Mouse (Mus musculus) right cerebral cortex, postnatal 14 days (tissue): ENCODE results near the gene Gpx8.
"Not testable (repeated sequence)": the region's sequence is repeated elsewhere in the genome, so short reads cannot be mapped to it uniquely, and the experiment has no call there.

Source experiments
- DNase-seq: peaks from one replicate; pipeline ENCODE4 v3.0.0; 2022

Gpx8 gene

DNA sequence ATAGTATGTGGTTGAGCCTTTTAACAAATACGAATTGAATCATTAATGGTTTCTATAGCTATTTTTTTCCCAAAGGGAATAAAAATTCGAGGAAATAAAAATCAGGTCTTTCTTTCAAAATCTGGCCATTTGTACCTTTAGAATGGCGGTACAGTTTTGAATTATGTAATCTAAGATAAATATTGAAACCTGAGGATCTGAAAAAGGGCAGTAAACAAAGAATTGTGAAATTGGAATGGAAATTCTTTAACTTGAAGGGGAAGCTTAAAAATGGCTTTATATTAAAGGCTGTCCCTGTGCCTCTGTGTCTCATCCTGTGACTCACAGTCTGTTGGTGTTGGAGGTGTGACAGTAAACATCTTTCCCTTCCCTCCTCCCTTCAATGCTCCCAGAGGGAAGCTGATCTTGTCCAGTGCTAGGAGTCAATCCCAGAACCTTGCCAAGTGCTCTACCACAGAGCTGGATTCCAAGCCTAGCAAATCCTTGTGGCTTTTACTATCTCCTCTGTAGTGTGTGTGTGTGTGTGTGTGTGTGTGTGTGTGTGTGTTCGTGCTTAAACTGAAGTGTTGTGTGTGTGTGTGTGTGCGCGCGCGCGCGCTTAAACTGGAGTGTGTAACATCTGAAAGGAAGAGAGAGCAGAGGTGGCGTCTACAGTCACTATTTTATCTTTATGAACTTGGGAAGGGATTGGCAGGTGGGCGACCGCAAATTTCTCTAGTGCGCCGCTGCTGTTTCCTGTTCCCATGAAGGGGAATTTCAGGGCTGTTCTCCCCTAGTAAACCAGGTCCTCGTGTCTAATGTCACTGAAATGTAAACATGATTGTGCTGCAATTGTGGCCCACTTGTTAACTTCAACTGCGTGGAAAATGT, 22.7 kb downstream of the Gpx8 start:
- DNase-seq, result no peak

DNA sequence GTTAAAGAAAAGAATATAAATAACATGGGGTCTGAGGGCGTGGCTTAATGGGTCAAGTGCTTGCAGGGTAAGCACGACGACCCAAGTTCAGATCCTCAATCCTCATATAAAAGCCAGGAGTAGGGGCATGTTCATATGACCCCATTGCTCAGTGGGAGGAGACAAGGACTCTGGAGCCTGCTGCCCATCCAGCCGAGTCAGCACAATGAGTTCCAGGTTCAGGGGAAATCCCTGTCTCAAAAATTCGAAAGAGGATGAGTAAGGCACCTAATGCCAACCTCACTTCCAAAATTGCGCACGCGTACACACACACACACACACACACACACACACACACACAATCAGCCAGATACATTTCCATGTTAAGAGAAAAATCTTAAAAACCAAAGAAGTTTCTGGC, 23.7 kb downstream of the Gpx8 start:
- DNase-seq, result no peak

DNA sequence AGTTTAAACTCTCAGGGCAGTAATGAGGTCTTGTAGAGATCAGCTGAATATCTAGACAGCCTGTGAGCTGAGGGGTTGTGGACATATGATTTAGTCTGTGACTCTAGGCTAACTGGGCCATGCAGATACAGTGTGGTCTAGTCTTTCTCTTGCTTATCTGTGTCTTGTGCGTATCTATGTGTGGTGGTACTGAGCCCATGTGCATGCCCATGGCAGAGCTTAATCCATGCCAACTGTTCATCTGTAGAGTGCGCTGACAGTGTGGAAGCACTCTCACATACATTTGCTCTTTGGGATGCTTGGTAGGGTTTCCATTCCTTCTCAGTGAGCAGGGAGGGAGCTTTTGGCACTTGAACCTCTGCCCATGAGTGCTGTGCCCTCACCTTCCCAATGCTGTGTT, 24.7 kb downstream of the Gpx8 start:
- no peak for DNase-seq

DNA sequence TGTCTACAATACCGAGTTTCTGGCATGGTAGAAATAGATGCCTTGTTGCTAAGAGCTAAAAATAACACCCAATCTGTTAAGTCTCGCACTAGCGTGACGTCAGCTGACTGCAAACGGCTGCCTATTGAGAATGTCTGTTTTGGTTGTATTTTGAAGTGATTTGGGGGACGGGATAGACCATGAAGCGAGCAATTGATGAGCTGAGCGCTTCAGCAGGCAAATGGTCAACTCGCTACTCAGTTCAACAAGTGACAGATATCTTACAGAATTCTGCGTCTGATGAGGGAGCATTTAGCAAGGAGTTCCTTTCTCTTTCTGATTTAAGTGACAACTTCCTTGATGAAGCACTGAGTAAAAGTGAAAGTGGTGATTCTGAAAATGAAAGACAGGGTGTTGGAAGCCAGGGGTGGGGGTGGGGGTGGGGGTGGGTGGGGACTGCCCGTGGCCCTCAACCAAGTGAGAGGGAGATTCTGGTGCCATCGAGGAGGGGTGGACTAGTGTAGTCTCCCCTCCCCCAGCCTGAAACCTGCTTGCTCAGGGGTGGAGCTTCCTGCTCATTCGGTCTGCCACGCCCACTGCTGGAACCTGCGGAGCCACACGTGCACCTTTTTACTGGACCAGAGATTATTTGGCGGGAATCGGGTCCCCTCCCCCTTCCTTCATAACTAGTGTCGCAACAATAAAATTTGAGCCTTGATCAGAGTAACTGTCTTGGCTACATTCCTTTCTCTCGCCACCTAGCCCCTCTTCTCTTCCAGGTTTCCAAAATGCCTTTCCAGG, 32.8 kb downstream of the Gpx8 start:
- not testable (repeated sequence) for DNase-seq

DNA sequence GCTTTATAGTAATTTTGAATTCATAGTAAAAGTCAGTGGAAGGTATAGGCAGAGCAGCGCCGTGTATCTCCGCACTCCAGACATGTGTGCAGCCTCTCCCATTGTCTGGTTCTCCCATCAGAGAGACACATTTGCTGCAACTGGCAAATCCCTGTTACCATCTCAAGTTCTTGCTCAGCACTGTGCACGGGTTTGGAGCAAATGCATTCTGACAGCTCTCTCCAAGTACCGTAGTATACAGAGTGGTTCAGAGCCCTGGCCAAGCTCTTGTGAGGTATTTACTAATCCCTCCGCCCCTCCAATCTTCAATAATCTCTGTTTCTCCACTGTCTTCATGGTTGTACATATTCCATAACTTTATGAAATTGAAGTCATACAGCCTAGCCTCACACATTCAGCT, 33.5 kb downstream of the Gpx8 start:
- DNase-seq, result no peak

DNA sequence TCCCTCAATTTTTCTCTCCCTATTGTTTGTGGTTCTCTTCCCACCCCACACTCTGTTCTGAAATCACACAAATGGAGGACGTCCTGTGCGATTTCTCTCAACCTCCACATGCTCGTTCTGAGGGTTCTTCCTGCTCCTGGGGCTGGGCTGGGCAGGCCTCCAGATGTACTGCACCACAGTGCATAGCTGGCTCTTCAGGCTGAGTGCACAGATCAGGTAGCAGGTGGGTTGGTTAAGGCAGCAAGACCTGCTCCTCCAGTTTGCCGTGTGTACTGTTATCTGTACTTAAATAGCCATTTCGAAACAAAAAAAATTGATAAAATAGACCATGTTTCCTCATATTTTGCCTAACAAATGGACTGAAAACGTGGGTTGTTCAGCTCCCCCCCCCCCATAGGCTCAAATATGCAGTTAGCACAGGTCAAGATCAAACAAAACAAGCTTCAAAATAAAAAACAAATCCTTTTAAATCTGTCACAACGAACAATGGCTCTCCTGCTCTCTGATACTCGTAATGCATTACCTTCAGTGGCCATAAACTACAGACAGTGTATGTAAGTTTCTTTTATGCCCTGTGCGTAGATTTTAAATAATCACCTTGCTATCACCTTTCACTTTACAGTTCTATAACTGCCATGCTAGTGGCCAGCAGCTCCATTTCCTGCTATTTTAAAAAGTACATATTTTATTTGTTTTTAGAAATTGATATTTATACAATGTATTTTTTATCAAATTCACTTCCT, 45.5 kb downstream of the Gpx8 start:
- DNase-seq, result no peak

DNA sequence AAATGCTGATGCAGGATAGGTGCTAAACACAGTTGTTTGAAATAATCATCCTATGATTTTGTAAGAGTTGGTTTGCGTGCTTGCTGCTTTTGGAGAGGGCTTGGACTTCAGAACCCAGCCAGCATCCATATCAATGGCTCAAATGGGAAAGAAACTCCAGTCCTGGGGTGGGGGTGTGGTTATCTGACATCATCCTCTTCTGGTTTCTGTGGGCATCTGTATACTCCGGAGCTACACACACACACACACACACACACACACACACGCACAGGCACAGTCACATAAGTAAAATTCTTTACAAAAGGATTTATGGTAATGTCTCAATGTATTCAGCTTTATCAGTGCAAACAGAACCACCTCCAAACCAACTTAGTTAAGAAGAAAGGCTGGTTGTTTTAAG, 46.1 kb downstream of the Gpx8 start:
- DNase-seq, result no peak

DNA sequence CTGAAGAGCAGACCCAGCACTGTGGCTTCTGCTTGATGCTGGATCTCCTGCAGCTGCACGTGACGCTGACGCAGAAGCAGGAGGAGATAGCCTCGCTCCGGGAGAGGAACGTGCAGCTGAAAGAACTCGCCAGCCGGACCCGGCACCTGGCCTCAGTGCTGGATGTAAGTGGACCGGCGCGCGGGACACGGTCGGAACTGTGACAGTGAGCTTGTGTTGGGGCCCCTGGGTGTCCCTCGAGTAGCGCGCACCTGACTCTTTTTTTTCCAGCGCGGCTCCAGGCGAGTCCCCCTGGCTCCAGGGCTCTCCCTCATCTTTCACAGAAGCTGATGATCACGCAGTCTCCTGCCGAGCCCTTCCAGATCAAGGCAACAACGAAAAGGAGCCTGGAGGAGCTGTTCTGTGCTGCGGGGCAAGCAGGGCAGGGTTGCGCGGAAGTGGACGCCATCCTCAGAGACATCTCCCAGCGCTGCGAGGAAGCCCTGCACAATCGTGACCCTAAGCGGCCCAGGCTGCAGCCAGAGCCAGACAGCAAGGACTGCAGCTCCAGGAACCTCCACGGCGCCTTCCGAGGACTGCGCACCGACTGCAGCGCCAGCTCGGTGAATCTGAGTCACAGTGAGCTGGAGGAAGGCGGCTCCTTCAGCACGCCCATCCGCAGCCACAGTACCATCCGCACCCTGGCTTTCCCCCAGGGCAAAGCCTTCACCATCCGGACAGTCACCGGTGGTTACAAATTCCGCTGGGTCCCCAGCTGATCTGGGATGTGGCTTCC, 47.6 kb downstream of the Gpx8 start:
- DNase-seq, result peak; percentile 56

DNA sequence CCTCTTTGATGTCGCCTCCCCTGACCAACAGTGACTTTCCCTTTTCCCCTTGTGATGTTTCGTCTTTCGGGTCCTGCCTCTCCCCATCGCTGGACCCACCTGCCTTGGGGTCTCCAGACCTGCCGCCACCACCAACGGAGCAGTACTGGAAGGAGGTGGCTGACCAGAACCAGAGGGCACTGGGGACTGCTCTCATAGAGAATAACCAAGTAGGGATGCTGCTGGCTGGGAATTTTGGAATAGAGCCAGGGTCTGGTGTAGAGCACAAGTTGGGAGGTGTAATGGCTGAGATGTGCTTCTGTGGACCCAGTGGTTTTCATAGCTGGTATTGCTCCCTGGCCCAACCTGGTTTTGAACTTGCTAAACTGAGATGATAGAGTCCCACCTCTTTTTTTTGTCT, 48.8 kb downstream of the Gpx8 start:
- DNase-seq, result no peak

DNA sequence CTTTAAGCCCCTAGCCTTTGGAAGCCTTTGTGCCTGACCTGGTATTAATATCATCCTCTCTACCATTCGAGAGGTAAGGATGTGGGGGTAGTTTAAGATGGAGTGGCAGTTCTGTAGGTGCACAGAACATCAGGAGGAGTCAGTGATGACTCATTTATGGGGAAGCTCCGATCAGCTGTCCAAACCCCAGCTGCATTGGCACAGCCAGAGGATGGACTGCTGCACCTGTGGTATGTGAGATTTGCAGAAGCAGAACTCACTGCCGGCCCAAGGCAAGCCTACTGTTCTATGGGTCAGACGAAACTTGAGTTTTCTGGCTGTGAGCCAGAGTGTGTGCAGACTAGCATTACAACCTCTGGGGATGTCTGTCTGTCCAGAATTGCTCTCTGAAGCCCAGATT, 49.8 kb downstream of the Gpx8 start:
- no peak for DNase-seq

DNA sequence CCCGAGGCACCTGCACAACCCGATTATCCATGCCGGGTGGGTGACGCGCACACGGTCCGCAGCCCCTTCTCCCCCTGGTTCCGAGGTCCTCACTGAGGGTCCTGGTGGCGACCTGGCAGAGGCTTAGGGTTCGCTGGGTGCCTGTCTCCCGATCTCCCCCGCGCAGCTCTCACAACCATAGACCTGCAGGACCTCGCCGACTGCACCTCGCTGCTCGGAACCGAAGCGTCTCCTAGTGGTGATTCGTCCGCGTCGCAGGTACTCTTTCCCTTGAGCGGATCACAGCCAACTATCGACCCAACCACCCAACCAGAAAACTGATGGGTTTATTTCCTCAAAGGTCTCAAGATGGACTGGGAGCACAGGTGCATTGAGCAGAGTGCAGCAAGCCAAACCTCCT, 52.0 kb downstream of the Gpx8 start:
- peak; percentile 60 for DNase-seq

DNA sequence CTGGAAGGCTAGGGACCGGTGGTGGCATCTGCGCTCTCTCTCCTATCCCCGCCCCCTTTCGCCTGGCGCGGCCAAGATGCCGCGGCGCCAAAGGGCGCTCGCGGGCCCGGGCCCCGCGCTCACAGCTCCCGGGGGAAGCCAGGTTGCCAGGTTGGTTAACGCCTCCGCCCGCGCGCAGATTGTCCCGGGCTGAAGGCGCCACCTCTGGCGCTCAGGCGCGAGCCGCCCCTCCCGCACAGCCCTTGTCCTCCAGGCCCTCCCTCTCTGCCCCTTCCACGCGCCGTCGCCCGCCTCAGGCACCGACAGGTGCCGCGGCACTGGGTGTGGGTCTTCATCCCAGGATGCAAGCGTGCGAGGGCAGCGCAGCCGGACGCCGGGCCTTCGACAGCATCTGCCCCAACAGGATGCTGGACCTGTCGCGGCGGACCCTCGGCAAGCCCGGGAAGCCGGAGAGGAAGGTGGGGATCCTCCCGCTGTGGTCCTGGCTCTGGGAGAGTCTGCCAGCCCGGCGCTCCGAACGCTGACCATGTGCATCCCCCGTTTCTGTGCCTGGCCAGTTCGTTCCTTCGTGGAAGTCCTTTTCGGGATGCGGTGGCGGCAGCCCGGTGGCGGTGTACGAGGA, 52.6 kb downstream of the Gpx8 start, which contains the start of gene Mcidas:
Mcidas (plus strand) TSS at position 315 of the 622 bp plus-strand sequence.
- no peak for DNase-seq
